Mouse (Mus musculus) lung, postnatal 10 days (tissue): ENCODE measurements around the gene Zfp46.

Experiments
- DNase-seq: peaks from one replicate; pipeline ENCODE4 v3.0.0; 2021

The Zfp46 gene

GRCm38 (mm10) chr4:136268912-136269311 is 15.6 kb upstream of the Zfp46 start:
- DNase-seq: no peak

GRCm38 (mm10) chr4:136270648-136271047 is 13.8 kb upstream of the Zfp46 start:
- DNase-seq: no peak

DNA sequence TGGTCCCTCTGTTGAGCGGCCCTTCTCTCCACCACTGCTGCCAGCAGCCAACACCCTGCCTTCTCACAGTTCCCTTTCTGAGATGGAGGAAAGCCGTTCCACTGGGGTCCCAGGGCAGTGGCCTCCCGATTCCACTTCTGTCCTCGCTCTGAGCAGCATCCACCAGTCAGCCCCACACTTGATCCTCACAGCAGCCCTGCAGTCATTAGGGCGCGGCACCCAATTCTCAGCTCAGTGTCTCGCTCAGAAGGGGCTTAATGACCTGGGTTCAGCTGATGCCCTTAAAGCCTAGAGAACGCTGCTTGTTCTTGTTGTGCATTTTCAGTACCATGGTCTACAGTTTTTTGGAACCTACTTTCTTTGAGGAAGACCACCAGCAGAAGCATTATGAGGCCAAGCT is 3.4 kb upstream of the Zfp46 start:
- no peak for DNase-seq

DNA sequence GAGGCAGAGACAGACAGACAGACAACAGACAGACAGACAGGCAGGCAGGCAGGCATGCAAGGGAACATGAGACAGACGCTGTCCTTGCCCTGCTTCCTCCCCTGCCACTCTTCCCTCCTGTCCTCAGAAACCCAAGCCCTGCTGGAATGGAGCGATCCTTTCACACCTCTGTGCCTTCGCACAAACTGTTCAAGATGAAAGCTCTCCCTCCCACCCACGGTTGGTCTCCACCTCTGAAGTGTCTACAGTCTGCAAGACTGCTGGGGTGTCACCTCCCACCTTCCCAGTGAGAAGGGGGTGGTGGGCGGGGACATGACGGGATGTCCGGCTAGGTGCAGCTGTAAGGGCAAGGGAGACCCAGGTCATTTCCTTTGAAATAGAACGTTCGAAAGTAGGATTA is 2.9 kb upstream of the Zfp46 start:
- no peak for DNase-seq

DNA sequence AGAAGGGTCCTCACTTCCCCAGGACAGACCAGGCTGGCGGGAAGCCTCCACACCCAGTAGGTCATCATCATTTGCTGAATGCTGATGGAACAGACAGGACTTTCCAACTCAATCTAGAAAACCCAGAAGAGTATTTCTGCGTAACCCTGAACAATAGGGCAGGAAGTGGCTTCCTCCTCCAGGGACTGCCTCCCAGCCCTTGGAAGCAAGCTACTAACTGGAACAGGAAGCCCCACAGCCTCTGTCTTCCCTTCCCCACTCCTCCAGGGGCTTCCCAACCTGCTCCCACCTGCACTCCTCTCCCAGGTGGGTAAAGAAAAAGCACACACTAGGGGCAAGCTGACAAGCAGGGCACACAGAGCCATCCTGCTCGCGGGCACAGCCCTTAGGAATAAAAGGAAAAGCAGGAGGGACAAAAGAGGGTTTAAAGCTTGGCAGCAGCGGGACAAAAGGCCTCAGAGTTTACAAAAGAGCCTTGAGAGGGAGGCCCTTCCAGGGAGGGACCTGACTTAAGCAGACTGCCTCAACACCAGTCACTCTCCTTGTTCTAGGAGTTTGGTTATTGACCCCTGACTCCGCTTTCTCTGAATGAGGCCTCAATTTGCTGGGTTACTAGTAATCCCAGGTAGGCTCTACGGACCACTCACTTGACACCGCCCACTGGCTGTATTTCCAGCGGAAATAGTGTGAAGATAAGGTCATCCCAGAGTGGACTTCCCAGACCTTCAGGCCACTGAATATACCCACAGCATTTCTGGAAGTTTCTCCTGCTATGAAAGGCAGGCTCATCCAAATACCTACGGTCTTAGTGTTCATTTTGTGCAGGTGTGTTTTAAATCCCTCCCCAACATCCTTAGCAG is 1.6 kb upstream of the Zfp46 start:
- peak; percentile 55 for DNase-seq

GRCm38 (mm10) chr4:136283783-136284182 is 700 bp upstream of the Zfp46 start:
- DNase-seq: peak; percentile 18

- peak; percentile 16 for DNase-seq
Measured at GRCm38 (mm10) chr4:136284891-136285290, 408 bp downstream of the Zfp46 start.

GRCm38 (mm10) chr4:136285348-136285810 is 896 bp downstream of the Zfp46 start:
- DNase-seq: peak; percentile 98

- DNase-seq: peak; percentile 98
Measured at GRCm38 (mm10) chr4:136285811-136286371, 1.4 kb downstream of the Zfp46 start.

DNA sequence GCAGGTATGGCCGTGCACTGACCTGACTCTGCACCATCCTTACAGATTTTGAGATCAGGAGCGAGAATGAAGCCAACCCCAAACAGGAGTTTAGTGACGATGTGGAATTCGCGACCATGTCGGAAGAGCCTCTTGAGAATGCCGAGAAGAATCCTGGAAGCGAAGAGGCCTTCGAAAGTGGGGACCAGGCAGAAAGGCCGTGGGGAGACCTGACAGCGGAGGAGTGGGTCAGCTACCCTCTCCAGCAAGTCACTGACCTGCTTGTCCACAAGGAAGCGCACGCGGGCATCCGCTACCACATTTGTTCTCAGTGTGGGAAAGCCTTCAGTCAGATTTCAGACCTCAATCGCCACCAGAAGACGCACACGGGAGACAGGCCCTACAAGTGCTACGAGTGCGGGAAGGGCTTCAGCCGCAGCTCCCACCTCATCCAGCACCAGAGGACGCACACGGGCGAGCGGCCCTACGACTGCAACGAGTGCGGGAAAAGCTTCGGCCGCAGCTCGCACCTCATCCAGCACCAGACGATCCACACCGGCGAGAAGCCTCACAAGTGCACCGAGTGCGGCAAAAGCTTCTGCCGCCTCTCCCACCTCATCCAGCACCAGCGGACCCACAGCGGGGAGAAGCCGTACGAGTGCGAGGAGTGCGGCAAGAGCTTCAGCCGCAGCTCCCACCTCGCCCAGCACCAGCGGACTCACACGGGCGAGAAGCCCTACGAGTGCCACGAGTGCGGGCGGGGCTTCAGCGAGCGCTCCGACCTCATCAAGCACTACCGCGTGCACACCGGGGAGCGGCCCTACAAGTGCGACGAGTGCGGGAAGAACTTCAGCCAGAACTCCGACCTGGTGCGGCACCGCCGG is 5.7 kb downstream of the Zfp46 start:
- no peak for DNase-seq

DNA sequence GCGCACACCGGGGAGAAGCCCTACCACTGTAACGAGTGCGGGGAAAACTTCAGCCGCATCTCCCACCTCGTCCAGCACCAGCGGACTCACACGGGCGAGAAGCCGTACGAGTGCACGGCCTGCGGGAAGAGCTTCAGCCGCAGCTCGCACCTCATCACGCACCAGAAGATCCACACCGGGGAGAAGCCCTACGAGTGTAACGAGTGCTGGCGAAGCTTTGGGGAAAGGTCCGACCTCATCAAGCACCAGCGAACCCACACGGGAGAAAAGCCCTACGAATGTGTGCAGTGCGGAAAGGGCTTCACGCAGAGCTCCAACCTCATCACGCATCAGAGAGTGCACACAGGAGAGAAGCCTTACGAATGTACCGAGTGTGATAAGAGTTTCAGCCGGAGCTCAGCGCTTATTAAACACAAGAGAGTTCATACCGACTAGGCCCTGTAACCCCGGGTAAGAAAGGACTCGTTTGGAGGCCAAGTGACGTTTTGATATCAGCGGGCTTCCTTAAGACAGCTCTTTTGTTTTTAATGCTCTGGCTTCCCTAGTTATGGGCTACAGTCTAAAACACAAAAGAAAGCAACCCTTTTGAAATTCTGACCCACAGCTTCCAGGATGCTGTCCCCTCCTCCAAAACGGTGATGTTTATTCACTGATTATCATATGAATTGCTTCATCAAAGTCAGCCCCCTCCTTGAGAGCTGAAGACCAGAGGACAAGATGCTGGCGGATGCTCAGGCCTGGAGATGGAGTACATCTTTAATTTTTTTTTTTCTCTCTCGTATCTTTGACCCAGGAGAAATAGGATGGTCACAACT is 6.5 kb downstream of the Zfp46 start:
- DNase-seq: no peak

DNA sequence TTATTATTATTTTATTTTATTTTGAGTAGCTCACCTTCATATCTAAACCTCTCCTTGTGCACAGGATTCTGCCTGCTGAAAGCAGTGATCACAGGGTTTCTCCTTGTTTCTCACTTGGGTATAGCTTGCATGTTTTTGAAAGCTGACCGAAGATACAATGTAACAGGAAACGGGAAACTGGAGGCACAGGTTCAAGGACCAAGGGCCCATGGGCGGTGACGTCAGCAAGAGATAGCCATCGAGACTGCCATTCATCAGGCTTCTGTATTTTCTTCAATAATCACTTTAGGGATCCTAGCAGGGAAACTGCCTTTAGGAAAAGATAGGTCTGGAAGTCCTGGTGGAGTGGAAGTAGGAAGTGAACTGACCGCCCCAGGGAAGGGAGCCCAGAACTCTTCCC is 7.2 kb downstream of the Zfp46 start:
- no peak for DNase-seq

DNA sequence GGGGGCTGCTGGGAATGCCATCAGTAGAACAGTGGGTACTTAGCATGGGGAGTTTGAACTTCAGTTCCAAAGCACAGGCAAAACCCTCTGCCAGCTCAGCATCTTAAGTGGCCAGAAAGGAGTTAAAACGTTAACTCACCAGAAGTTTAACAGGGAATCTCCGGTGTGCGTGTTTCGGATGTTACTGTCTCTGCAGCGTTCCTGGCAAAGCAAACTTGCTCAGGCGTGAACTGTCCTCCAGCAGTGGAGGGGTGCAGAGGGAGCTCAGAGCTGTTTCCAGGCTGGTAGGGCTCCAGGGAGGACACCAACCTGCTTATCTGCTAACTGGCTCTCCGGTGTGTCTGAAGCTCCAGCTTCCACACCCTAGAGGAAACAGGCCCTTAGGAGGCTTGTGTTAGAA is 11.5 kb downstream of the Zfp46 start:
- DNase-seq: no peak

DNA sequence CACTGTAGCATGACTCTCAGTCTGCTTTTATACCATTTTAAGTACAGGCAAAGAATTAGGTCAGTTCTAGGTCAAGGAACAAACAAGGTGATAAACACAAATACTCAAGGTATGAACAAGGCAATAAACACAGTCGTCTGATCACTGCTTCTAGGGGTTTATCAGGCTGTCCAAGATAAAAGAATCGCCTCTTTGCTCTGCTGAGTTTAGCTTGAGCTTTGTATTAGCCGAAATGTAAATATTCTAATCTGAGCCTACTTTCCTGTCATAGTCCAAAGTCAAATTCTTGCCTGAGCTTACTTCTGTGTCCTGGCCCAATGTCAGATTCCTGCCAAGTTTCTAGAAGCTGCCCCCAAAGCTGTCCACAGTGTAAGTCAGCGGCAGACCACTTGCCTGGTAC is 18.0 kb downstream of the Zfp46 start:
- no peak for DNase-seq

DNA sequence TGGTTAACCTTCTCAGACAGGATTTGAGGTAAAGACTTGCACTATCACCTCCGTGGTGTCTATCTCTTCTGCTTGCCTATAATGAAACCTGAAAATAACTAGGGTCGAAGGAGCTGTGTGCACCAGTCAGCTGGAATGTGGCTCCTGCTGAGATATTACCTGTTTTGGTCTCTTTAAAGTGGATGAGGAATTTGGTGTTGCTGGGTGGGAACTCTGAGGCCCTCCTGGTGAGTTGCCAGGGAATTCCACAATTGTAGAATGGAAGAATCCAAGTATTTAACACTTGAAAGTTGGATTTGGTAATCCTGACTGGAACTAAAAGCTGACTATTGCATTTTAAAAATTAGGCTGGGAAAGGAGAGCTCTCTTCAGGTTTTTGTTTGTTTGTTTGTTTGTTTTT is 19.7 kb downstream of the Zfp46 start:
- DNase-seq: peak; percentile 67

GRCm38 (mm10) chr4:136308355-136308754 is 23.9 kb downstream of the Zfp46 start:
- no peak for DNase-seq

- peak; percentile 79 for DNase-seq
Measured at GRCm38 (mm10) chr4:136309780-136310179, 25.3 kb downstream of the Zfp46 start.

DNA sequence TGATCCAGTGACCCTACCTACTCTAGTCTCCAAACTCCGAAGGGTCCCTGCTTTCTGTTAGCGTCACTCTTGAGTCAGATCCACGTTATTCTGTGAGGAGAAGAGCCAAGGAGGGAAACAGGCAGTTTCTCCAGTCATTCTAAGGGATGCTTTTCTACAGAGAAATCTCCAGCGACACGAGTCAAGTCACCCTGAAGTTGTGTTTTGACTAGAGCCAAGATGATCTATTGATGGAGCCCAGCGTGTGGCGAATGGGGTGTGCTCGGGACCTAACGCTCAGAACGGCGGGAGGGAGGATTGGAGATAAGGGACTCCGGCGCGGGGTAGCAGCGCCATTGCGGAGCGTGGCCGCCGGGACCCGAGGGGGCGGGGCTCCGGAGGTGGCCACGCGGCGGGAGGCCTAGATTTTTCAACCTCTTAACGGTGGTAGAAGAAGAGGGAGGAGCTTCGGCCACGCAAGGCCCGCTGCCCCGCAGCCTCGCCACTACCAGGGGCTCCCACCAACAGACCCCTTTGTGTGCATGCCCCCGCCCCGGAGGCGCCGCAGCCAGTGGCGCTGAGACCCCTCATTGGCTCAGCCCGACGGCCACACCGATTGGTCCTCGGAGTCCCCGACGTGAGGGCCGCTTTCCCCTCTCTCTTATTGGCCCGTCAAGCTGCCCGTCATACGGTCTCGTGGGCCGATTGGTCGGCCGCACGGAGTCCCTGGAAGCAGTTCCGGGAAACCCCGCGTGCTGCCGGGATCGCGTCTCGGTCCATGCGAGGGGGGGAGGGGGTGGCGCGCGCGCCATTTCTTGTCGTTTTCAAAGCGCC is 26.0 kb downstream of the Zfp46 start, which contains the start of gene Hnrnpr:
Hnrnpr (plus strand) TSS at position 714 of the 813 bp plus-strand sequence.
- peak; percentile 100 for DNase-seq

GRCm38 (mm10) chr4:136311042-136311999 is 26.8 kb downstream of the Zfp46 start:
- peak; percentile 66 for DNase-seq

- DNase-seq: no peak
Measured at GRCm38 (mm10) chr4:136312616-136313015, 28.1 kb downstream of the Zfp46 start.
